Mouse (Mus musculus) midbrain, embryonic 11.5 days (tissue): ENCODE measurements around the gene Runx1. TPM values are rescaled to one million over a fixed set of nuclear protein-coding genes. Genes with fewer than 3 reads are reported as not detected.

Experiments
- ATAC-seq: fragments of 200-750 bp; cut with Nextera tagmentation; 2 replicates; pipeline ENCODE4 v1.8.0; 2017; ENCODE audit warnings: moderate TSS enrichment, moderate library complexity; ENCODE audit not compliant: low FRiP score
- DNase-seq: peaks from one replicate; pipeline ENCODE4 v3.0.0; 2015; ENCODE audit warnings: low spot score; ENCODE audit errors: missing footprints
- H3K27ac ChIP-seq: fragments of 300-500 bp; sonication (generic); 2 replicates; pipeline ENCODE4 v1.5.1; 2014; ENCODE audit warnings: low read depth, low read length
- H3K27me3 ChIP-seq: fragments of 300-500 bp; sonication (generic); 2 replicates; pipeline ENCODE4 v1.6.1; 2014; ENCODE audit warnings: mild to moderate bottlenecking, low read length, moderate library complexity, mixed read lengths; ENCODE audit not compliant: control insufficient read depth, insufficient read depth
- H3K36me3 ChIP-seq: fragments of 300-500 bp; sonication (generic); 2 replicates; pipeline ENCODE4 v1.6.1; 2014; ENCODE audit warnings: mild to moderate bottlenecking, low read length, moderate library complexity, mixed read lengths; ENCODE audit not compliant: control insufficient read depth, insufficient read depth
- H3K4me1 ChIP-seq: fragments of 300-500 bp; sonication (generic); 2 replicates; pipeline ENCODE4 v1.6.1; 2014; ENCODE audit warnings: low read length; ENCODE audit not compliant: control insufficient read depth, insufficient read depth
- H3K4me2 ChIP-seq: fragments of 300-500 bp; sonication (generic); 2 replicates; pipeline ENCODE4 v1.6.1; 2014; ENCODE audit warnings: mild to moderate bottlenecking, moderate library complexity
- H3K4me3 ChIP-seq: fragments of 300-500 bp; sonication (generic); 2 replicates; pipeline ENCODE4 v1.5.1; 2014; ENCODE audit warnings: low read depth, low read length
- H3K9ac ChIP-seq: fragments of 300-500 bp; sonication (generic); 2 replicates; pipeline ENCODE4 v1.6.1; 2014; ENCODE audit warnings: low read length
- H3K9me3 ChIP-seq: fragments of 300-500 bp; sonication (generic); 2 replicates; pipeline ENCODE4 v1.6.1; 2016; ENCODE audit warnings: low read length; ENCODE audit not compliant: control insufficient read depth
- WGBS: fragments of 180-500 bp; shearing (Covaris S2); extraction: QIAGEN DNeasy Blood & Tissue Kit; methylation state at CpG from one replicate; pipeline ENCODE4 v1.1.7; 2014; 5-methylcytosine and 5-hydroxymethylcytosine counted together
- polyA plus RNA-seq: library from polyadenylated mRNA; unstranded; fragments of >200 nt; fragmentation: Nextera tagmentation; extraction: Ambion mirVana; gene quantifications from 2 replicates; pipeline ENCODE4 v1.2.1, GENCODE M21; 2014

Runx1 gene
- polyA plus RNA-seq, 1 experiment from 2014 or later, result 0.93 TPM

DNA sequence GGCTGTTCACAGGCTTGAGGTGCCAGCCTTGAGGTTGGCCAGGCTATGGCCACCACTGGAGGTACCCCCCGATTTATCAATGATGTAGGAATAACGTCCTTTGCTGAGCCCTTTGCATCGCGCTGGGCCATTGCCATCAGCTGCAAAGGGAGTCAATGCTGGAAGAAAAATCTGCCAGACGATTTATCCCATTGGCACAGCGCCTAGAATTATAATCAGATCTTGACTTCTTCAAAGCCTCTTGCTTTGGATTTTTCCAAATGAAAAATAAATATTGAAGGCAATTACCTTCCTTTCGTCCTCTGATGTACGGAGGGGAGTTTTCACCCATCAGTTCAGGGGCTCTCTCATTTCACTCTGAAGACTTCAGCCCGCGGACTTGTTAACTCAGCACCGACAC lies 260.7 kb downstream of the Runx1 start:
- no peak for ATAC-seq
- Histone ChIP-seq H3K4me1 (no peaks in the 10 kb centered on the region), H3K27ac (no peak overlapping the region), H3K9ac (no peak overlapping the region), H3K27me3 (no peaks in the 10 kb centered on the region), H3K36me3 (no peaks in the 10 kb centered on the region), H3K4me3 (no peak overlapping the region), H3K4me2 (no peak overlapping the region), H3K9me3 (no peaks in the 10 kb centered on the region)
- DNase-seq, result peak; percentile 21
- WGBS, result 78% methylated on average over 11 of the region's 11 CpGs

DNA sequence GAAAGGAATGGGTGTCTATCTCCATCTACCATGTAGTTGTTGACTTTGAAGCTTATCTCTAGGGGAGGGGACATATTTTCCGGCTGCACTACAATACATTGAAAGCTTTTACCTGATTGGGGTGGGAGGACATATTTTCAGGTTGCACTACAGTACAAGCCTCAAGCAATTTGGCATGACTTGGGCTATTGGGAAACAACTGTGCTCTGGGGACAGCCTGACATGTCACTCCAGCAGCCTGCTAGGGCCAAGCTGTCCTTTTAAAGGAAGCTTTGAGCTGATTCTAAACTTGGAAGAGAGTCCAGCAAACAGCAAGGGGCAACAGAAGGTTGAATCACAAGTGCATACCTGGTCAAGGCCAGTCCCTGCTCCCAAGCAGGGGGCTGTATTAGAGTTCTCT lies 270.9 kb downstream of the Runx1 start:
- DNase-seq (no peak), ATAC-seq (no peak)
- no peak overlapping the region for H3K9ac ChIP-seq
- WGBS, result 67% methylated on average over 1 of the region's 1 CpGs
- H3K9me3 ChIP-seq, result no peaks in the 10 kb centered on the region
- H3K27me3 ChIP-seq, result no peaks in the 10 kb centered on the region
- H3K4me3 ChIP-seq, result no peak overlapping the region
- no peak overlapping the region for H3K27ac ChIP-seq
- no peak overlapping the region for H3K4me2 ChIP-seq
- no peaks in the 10 kb centered on the region for H3K4me1 ChIP-seq
- no peaks in the 10 kb centered on the region for H3K36me3 ChIP-seq

DNA sequence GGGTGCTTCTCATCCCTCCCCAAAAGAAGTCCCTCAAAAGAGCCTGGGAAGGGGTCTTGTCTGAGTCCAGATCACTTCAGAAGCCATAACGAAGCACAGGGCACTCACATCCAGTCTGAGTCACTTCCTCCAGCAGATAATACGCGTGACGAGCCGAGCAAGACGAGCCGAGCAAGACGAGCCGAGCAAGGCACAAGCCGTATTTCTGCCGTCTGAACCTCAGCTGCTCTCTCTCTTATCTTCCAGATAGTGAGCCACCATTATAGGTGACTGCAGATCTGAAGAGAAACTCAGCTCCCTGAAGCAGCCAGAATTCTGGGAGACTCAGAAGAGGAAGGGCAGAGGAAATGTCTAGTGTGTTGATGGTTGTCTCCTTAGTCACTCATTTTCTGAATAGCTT lies 273.1 kb downstream of the Runx1 start:
- no peak for DNase-seq
- Histone ChIP-seq H3K4me1 (no peaks in the 10 kb centered on the region), H3K9ac (no peak overlapping the region), H3K4me3 (no peak overlapping the region), H3K36me3 (no peaks in the 10 kb centered on the region), H3K9me3 (no peaks in the 10 kb centered on the region), H3K27ac (no peak overlapping the region), H3K4me2 (no peak overlapping the region), H3K27me3 (no peaks in the 10 kb centered on the region)
- ATAC-seq, result no peak
- 84% methylated on average over 11 of the region's 11 CpGs for WGBS

DNA sequence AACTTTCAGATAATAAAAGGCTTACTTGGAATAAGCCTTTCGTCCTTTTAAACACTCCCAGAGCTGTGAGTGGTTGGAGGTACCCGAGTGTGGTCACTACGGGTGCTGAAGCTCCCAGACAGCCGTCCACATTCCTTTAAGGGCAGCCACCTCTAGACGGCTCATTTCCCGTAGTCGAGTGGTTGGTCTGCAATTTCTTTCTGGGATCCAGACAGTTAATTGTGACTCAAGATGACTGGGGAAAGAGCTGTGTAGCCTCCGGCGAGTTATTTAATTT lies 273.9 kb downstream of the Runx1 start:
- no peaks in the 10 kb centered on the region for H3K27me3 ChIP-seq
- ATAC-seq (no peak), DNase-seq (peak; percentile 69)
- H3K9me3 ChIP-seq, result no peaks in the 10 kb centered on the region
- H3K4me2 ChIP-seq, result no peak overlapping the region
- no peaks in the 10 kb centered on the region for H3K4me1 ChIP-seq
- H3K27ac ChIP-seq, result no peak overlapping the region
- 85% methylated on average over 9 of the region's 9 CpGs for WGBS
- H3K9ac ChIP-seq, result no peak overlapping the region
- H3K36me3 ChIP-seq, result no peaks in the 10 kb centered on the region
- no peak overlapping the region for H3K4me3 ChIP-seq
